Mouse (Mus musculus): ENCODE measurements around the gene Sesn3.

DNA sequence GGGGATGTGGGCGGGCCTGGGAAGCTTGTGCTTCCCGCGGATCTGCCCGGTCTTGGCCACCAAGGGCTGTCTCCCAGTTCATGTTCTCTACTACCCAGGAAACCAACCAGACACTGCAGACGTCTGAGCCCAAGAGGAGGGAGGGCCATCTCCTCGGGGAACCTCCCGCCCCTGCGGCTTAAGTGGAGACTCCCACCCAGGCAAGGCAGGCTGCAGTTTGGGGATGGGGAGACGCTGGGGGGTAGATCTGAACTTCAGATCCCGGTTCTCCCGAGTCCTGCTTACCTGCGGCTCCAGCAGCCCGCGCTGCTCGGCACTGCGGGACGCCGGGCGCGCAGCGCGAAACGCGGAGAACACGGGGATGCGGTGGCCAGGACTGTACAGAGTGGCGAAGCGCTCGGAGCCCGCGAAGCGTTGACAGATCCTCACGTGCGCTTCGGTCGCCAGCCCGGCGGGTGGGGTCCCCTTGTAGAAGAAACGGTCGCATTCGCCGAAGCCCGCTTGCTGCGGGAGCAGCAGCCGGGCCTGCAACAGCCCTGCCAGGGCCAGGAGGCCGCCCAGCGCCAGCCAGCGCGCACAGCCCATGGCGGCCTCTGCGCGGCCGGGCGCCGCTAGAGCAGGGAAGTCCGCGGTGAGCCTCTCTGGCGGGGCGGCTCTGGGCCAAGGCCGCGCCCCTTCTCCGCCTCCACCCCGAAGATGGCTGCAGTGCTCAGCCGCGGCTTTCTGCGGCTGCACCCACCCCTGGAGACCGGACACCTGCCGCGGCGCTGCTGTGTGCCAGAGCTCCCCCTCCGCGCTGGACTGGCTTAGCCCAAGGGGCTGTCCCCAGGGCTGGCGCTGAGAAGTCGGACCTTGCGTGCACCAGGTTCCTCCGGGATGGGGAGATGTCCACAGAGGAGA is 105.8 kb downstream of the Sesn3 start:
- TF ChIP-seq TBP (IDR thresholded peaks at IDR 0.05; ENCODE audit: low read depth, low read length): peak; percentile 41
- no peak for TF ChIP-seq ZNF384 (IDR thresholded peaks at IDR 0.05; ENCODE audit: low read depth, low read length)
- TF ChIP-seq USF1 (IDR thresholded peaks at IDR 0.05; ENCODE audit: low read depth, low read length): no peak
- no peak for TF ChIP-seq CTCF (IDR thresholded peaks at IDR 0.05 in 2 of 3, conservative IDR thresholded peaks at IDR 0.05 in 1 of 3; ENCODE audit: control insufficient read depth in 1 of 3, insufficient read depth in 1 of 3, low read depth in 2 of 3, low read length in 3 of 3, poor library complexity in 1 of 3, severe bottlenecking in 1 of 3)
- peak; percentile 98 to 100 for TF ChIP-seq POLR2A (IDR thresholded peaks at IDR 0.05; ENCODE audit: control insufficient read depth in 1 of 2, insufficient read depth in 1 of 2, low read depth in 1 of 2, low read length in 2 of 2, poor library complexity in 1 of 2)
- no peak for TF ChIP-seq BHLHE40 (IDR thresholded peaks at IDR 0.05; ENCODE audit: borderline replicate concordance, low read depth, low read length)
- TF ChIP-seq MXI1 (IDR thresholded peaks at IDR 0.05; ENCODE audit: low read depth, low read length): no peak

Measured in MEL (cell line).